Mouse (Mus musculus) stomach, embryonic 14.5 days (tissue): Measurements from ENCODE around the gene Krt34. TPM values are rescaled to one million over a fixed set of nuclear protein-coding genes. Genes with fewer than 3 reads are reported as not detected.
A peak's percentile ranks its signal among the peaks of the same experiment; 100 is the strongest.

ENCODE experiments used
- ATAC-seq: fragments of 200-750 bp; cut with Nextera tagmentation; 2 replicates; pipeline ENCODE4 v1.8.0; 2017; ENCODE audit warnings: low read depth, moderate TSS enrichment; ENCODE audit not compliant: insufficient number of reproducible peaks, insufficient read depth, low FRiP score
- H3K27ac ChIP-seq: fragments of 300-500 bp; sonication (generic); 2 replicates; pipeline ENCODE4 v1.5.1; 2014; ENCODE audit warnings: mild to moderate bottlenecking, low read length, moderate library complexity, mixed read lengths
- H3K27me3 ChIP-seq: fragments of 300-500 bp; sonication (generic); 2 replicates; pipeline ENCODE4 v1.6.1; 2014; ENCODE audit warnings: low read length, control low read depth, mixed read lengths; ENCODE audit not compliant: control insufficient read depth, insufficient read depth
- H3K36me3 ChIP-seq: fragments of 300-500 bp; sonication (generic); 2 replicates; pipeline ENCODE4 v1.6.1; 2014; ENCODE audit warnings: mild to moderate bottlenecking, control low read depth, low read length, moderate library complexity, mixed read lengths; ENCODE audit not compliant: control insufficient read depth, insufficient read depth
- H3K4me1 ChIP-seq: fragments of 300-500 bp; sonication (generic); 2 replicates; pipeline ENCODE4 v1.6.1; 2014; ENCODE audit warnings: low read length, control low read depth, mixed read lengths; ENCODE audit not compliant: control insufficient read depth, insufficient read depth
- H3K4me2 ChIP-seq: fragments of 300-500 bp; sonication (generic); replicated peaks from 2 replicates; pipeline ENCODE4 v1.6.1; 2014; ENCODE audit warnings: low read depth, low read length, control low read depth
- H3K4me3 ChIP-seq: fragments of 300-500 bp; sonication (generic); 2 replicates; pipeline ENCODE4 v1.5.1; 2014; ENCODE audit warnings: low read depth, low read length, control low read depth
- H3K9ac ChIP-seq: fragments of 300-500 bp; sonication (generic); replicated peaks from 2 replicates; pipeline ENCODE4 v1.6.1; 2014; ENCODE audit warnings: low read depth, mild to moderate bottlenecking, control low read depth, low read length, moderate library complexity, mixed read lengths
- H3K9me3 ChIP-seq: fragments of 300-500 bp; sonication (generic); 2 replicates; pipeline ENCODE4 v1.6.1; 2016; ENCODE audit warnings: low read depth, low read length, control low read depth; ENCODE audit not compliant: control insufficient read depth
- WGBS: fragments of 180-500 bp; shearing (Covaris S2); extraction: QIAGEN DNeasy Blood & Tissue Kit; methylation state at CpG from one replicate; pipeline ENCODE4 v1.1.7; 2014; 5-methylcytosine and 5-hydroxymethylcytosine counted together
- polyA plus RNA-seq: library from polyadenylated mRNA; unstranded; fragments of >200 nt; fragmentation: Nextera tagmentation; extraction: Ambion mirVana; gene quantifications from 2 replicates; pipeline ENCODE4 v1.2.1, GENCODE M21; 2014

Gene Krt34
- polyA plus RNA-seq, 1 experiment from 2014 or later = 0.36 TPM

DNA sequence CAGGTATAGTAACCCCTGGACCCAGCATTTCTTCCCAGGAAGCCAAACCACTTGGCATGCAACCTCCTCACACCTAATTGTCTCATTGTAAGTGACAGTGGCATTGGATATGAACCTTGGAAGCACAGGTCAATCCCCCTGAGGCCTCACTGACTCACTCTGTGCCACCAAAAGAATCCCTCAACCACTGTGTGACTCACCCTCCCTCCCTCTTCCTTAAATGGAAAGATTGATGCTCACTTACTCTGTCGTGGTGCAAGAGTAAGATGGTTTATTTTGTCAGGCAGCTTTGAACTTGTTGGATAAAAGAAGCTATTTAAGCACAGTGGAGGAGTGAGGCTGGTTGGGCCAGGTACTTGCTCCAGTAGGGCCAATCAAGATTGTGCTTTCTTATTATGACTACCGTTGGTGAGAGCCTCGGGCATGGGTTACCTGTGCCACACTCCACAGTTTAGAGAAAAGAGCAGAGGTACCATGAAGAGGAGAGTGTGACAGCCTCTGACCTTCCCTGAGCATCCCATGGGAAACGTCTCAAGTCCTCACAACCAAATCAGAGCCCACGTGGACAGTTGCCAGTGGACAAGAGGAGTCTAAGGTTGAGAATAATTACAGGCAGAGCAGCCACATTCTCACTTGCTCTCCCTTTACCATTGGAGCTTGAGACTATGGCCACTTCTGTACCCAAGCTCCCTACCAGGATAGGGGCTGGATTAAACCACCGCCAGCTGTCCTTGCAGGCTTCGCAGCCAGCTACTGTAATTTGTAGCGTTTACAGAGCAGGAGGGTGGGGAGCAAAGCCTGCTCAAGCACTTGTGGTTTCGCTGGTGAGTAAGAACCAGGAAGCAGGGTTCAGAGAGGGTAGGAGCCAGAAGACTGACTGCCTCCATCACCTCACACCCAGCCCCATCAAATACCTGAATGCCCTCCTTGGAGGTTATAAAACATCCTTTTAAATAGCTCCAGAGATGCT, 14.6 kb upstream of the Krt34 start:
- Histone ChIP-seq H3K4me1 (no peaks in the 10 kb centered on the region), H3K4me2 (no peak overlapping the region), H3K27me3 (no peaks in the 10 kb centered on the region), H3K4me3 (no peak overlapping the region), H3K27ac (no peak overlapping the region), H3K36me3 (no peaks in the 10 kb centered on the region), H3K9ac (no peak overlapping the region), H3K9me3 (no peaks in the 10 kb centered on the region)
- ATAC-seq = peak; percentile 23; the same call in 1 of the 2 replicates
- WGBS = 57% methylated on average over 9 of the region's 9 CpGs

DNA sequence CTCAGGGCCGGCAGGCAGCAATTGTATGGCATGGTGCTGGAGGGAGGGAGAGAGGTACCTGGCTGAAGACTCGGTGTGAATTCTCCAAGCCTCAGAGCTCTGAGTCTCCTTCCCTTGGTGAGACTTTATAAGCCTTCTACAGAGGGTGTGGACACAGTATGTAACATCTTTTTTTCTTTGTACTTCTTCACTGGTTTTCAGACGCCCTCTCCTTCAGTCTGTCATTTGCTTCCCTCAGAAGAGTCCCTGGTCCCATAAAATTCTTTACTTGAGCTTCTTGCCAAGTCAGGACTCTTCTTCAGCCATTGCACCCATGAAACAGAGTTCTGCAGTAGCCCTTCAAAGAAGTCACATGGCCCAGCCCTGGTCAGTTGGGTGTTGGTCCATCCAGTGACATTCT, 9.1 kb upstream of the Krt34 start, which contains the start of gene Krt31:
Krt31 (minus strand) TSS at position 101 of the 400 bp plus-strand sequence.
- Histone ChIP-seq H3K9ac (no peak within 1 kb of the TSS), H3K9me3 (no peaks in the 10 kb centered on the region), H3K4me2 (no peak within 1 kb of the TSS), H3K27me3 (no peaks in the 10 kb centered on the region), H3K27ac (no peak within 1 kb of the TSS), H3K36me3 (no peaks in the 10 kb centered on the region), H3K4me1 (no peaks in the 10 kb centered on the region), H3K4me3 (no peak within 1 kb of the TSS)
- no peak for ATAC-seq
- WGBS = 69% methylated on average over 3 of the region's 3 CpGs

DNA sequence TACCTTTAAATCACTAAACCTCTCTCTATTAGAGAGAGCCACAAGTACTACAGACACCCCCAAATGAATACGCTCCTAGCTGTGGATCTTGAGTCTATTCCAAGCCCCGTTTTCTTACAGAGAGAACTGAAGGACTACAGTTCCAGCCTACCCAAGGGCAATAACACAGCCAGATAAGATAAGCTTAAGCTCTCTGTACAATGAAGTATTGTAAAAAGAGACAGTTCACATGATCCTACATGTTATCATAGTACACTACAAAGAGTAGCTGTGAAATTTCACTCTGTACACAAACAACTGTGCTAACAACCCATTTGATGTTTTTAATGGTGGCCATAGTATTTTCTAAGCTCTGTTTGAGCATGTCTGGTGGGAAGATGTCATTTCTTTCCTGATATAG, 5.8 kb upstream of the Krt34 start:
- no peak for ATAC-seq
- no peak overlapping the region for H3K4me3 ChIP-seq
- no peaks in the 10 kb centered on the region for H3K9me3 ChIP-seq
- no peaks in the 10 kb centered on the region for H3K4me1 ChIP-seq
- H3K4me2 ChIP-seq = no peak overlapping the region
- 84% methylated on average over 2 of the region's 2 CpGs for WGBS
- H3K27me3 ChIP-seq = no peaks in the 10 kb centered on the region
- H3K27ac ChIP-seq = no peak overlapping the region
- no peak overlapping the region for H3K9ac ChIP-seq
- H3K36me3 ChIP-seq = no peaks in the 10 kb centered on the region

DNA sequence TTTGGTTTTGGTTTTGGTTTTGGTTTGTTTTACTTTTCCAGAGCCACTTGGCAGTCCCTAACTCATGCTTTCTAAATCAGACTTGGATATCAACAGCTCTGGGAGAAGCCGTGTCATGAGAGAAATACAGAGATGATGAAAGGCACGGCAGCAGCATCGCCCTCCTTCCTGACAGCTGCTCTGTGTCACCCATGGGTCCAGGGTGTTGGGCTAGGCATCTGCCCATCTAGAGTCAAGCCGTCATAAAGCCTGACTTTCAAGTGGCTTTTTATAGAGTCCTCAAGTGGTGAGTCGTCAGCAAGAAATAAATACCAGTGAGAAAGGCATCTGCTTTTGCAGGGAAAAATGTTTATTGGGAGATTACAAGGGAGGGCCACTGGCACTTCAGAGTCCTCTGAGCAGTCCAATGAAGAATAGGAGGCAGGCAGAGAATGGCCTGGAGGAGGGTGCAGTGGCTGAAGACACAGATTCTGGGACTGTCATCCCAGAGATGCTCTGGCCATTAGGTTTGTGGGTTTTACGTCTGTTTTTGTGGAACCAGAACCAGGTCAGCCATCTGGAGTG, 5.0 kb upstream of the Krt34 start:
- Histone ChIP-seq H3K36me3 (no peaks in the 10 kb centered on the region), H3K4me2 (no peak overlapping the region), H3K9me3 (no peaks in the 10 kb centered on the region), H3K27ac (no peak overlapping the region), H3K4me1 (no peaks in the 10 kb centered on the region), H3K9ac (no peak overlapping the region), H3K27me3 (no peaks in the 10 kb centered on the region), H3K4me3 (no peak overlapping the region)
- 65% methylated on average over 6 of the region's 6 CpGs for WGBS
- ATAC-seq = no peak

DNA sequence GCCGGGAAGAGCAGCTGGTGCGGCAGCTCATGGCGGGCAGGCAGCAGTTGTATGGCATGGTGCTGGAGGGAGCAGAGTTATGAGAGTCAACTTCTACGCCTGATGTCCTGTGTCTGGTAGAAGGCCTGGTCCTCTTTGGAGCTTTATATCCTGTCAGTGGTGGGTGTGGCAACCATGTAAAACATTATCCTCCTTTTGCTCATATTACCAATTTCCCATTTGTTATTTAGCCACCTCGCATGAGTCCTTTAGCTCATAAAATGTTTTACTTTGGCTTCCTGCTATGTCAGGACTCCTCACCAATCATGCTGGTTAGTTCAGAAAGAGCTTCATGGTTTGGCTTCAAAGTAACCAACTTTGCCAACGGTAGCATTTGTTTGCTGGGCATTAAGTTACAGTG, 11.6 kb downstream of the Krt34 start, which contains the start of gene Krt33b:
Krt33b (minus strand) TSS at position 101 of the 400 bp plus-strand sequence.
- Histone ChIP-seq H3K9ac (no peak within 1 kb of the TSS), H3K36me3 (no peaks in the 10 kb centered on the region), H3K4me3 (no peak within 1 kb of the TSS), H3K4me1 (no peaks in the 10 kb centered on the region), H3K27me3 (no peaks in the 10 kb centered on the region), H3K9me3 (no peaks in the 10 kb centered on the region), H3K27ac (no peak within 1 kb of the TSS), H3K4me2 (no peak within 1 kb of the TSS)
- no peak for ATAC-seq
- WGBS = 88% methylated on average over 6 of the region's 6 CpGs

DNA sequence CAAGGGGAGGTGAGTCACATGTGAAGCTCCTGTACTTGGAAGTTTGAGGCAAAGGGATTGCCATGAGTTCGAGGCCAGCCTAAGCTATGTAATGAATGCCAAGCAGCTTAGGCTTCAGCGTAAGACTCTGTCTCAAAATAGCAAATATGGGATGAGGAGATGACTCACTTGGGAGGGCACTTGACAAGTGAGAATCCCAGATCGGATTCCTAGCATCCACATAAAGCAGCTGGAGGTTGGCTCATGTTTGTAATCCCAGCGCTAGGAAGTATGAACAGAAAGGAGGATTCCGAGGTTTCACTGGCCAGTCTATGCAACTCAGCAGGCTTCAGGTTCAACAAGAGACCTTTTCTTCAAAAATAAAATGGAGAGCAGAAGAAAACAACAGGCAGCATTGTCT, 19.9 kb downstream of the Krt34 start:
- H3K27me3 ChIP-seq = no peaks in the 10 kb centered on the region
- WGBS = 67% methylated on average over 5 of the region's 5 CpGs
- H3K4me2 ChIP-seq = no peak overlapping the region

DNA sequence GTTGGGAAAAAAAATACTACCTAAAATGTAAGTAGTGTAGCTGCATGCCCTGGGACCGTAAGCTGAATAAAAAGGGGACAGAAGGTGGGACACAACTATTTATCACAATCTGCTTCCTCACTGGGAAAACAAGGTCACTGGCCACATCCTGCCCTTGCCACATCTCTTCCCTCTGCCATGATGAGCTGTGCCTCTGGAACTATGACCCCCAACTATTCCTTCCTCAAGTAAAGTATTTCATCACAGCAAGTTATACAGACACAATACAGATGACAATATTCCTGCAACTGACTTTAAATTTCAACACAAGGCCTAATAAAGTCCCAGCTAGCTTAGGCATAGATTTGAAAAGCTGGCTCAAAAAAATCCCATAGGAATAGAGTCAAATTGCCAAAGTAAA, 21.9 kb downstream of the Krt34 start:
- no peaks in the 10 kb centered on the region for H3K9me3 ChIP-seq
- H3K9ac ChIP-seq = no peak overlapping the region
- no peak overlapping the region for H3K27ac ChIP-seq
- WGBS = 83% methylated on average over 1 of the region's 1 CpGs
- no peaks in the 10 kb centered on the region for H3K4me1 ChIP-seq
- no peak overlapping the region for H3K4me3 ChIP-seq
- H3K4me2 ChIP-seq = no peak overlapping the region
- no peaks in the 10 kb centered on the region for H3K36me3 ChIP-seq
- no peak for ATAC-seq
- H3K27me3 ChIP-seq = no peaks in the 10 kb centered on the region

More for the DNA sequence above, 19.9 kb downstream of the Krt34 start:
- no peaks in the 10 kb centered on the region for H3K36me3 ChIP-seq
- no peak overlapping the region for H3K9ac ChIP-seq
- no peak overlapping the region for H3K27ac ChIP-seq
- ATAC-seq = no peak
- H3K9me3 ChIP-seq = no peaks in the 10 kb centered on the region
- H3K4me3 ChIP-seq = no peak overlapping the region
- H3K4me1 ChIP-seq = no peaks in the 10 kb centered on the region

DNA sequence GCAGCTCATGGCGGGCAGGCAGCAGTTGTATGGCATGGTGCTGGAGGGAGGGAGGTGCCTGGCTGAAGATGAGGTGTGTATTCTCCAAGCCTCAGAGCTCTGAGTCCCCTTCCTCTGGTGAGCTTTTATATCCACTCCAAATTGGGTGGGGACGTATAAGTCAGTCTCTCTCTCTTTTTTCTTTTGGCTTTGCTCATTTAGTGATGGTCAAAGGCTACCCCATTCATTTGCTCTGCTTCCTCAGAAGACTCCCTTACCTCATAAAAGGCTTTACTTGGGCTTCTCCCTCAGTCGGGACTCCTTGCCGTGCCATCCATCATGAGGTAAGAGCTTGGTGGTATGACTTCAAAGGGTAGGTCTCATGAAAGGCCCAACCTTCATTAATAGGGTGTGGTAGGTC, 25.2 kb downstream of the Krt34 start, which contains the start of gene Krt33a:
Krt33a (minus strand) TSS at position 101 of the 400 bp plus-strand sequence.
- H3K4me1 ChIP-seq = no peaks in the 10 kb centered on the region
- H3K9ac ChIP-seq = no peak within 1 kb of the TSS
- H3K4me2 ChIP-seq = no peak within 1 kb of the TSS
- ATAC-seq = no peak
- no peak within 1 kb of the TSS for H3K4me3 ChIP-seq
- H3K36me3 ChIP-seq = no peaks in the 10 kb centered on the region
- no peaks in the 10 kb centered on the region for H3K9me3 ChIP-seq
- no peak within 1 kb of the TSS for H3K27ac ChIP-seq
- WGBS = 63% methylated on average over 4 of the region's 4 CpGs
- H3K27me3 ChIP-seq = no peaks in the 10 kb centered on the region
